Mouse (Mus musculus): Measurements from ENCODE around the gene Mcur1.

The Mcur1 gene

DNA sequence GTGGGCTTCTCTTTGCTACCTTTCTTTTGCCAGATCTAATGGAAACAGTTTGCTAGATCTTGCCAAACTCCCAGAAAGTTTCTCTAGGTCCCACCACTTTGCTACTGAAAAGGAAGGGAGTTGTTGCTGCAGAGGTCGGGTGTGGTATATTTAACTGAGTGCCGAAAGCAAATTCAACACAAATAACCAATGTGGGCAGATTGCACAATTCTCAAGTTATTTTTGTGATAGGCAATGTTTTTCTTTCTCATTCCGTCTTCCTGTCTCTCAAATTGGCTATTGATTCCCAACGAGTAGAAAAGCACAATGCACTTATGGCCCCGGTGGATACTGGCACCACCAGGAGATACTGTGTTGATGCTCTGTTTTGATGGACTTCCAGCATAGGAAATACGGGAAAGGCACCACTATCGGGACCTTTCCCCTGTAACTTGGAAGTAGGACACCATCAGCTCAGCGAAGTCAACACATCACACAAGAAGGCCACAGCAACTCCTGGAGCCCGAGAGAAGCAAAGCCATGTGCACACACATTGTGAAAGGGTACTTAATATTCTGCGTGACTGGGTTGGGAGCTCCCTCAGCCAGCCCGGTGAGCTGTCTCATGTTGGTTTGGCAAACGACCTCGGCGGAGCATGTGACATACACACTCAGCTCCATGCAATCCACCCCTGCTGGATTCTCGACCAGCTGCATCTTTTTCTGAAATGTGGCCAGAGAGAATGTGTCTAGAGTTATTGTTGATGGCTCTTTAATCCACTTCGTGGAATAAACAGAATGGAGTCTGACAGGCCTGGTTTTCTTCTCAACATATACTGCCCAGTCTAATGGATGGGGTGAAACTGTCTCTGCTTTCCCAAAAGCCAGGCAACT is 35.3 kb downstream of the Mcur1 start:
- no peak for DNase-seq

- no peak for DNase-seq
Observed at GRCm38 (mm10) chr13:43523906-43524480, 36.0 kb downstream of the Mcur1 start.

DNA sequence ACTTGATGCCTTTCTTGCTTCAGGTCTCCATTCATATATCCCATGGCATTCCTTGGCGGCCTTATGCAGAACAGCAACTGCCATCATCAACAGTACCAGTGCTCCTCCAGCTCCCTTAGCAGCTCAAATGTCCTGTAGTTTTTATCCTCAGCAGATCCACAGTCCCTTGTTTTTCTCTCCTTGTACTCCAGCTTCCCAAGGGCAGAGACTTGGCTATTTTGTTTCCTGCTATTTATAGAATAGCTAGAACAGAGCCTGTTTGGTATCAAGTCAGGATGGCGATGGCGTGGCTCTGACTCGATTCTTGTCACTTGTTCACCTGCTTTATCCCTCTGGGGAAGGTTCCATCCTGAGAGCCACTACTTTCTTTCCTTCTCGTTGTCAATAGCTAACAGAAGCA is 38.1 kb downstream of the Mcur1 start:
- DNase-seq = no peak

- no peak for DNase-seq
Observed at GRCm38 (mm10) chr13:43519251-43519650, 40.7 kb downstream of the Mcur1 start.

DNA sequence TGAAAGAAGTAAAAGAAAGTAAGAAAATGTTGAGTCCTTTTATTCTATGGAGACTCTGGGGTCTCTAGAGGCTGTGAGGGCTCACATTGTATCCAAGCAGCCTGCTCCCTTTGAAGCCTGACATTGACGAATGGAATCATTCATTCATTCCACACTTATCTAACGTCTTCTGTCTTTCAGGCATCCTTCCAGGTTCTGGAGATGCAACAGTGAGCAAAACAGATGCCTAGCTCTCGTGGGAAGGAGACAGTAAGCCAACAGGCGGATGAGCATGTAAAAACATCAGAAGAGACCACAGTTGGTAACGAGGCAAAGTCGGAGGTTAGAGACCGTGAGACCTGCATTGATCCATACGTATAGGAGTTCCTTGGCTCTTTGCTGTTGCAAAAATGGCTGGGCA is 42.6 kb downstream of the Mcur1 start:
- DNase-seq = no peak

GRCm38 (mm10) chr13:43516931-43517330 is 43.1 kb downstream of the Mcur1 start:
- no peak for DNase-seq

DNA sequence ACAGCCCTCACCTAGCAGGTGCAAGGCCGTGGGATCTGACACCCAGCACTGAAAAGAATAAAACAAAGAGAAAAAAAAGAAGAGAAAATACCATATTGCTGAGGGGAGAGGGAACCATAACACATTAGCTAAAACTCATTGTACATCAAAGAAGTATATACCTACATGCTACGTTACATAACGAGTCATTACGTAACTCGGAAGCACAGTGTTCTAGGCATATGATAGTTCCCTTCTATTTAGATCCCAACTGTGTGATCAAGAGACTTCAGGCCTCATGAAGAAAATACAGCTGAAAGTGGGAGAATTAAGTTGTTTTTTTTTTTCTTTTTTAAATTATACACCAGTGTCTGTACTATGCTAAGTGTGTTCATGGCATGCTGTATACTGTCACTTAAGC is 43.9 kb downstream of the Mcur1 start:
- DNase-seq = no peak

DNA sequence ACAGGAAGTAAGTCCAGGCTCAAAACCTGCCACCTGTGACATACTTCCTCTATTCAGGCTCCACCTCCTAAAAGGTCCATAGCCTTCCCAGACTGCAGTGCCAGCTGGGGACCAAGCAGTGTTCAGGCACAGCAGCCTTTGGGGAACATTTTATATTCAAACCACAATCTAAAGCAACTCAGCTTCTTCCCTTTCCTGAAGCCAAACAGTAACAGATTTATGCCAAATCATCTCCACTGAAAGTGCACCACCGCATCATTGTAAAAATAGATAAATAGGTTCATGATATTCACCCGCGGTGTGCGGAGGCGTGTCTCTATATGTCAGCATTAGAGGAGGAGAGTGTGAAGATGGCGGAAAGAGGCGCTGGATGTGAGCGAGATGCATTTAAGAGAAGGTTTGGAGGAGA is 45.0 kb downstream of the Mcur1 start:
- DNase-seq = no peak

GRCm38 (mm10) chr13:43512736-43513135 is 47.3 kb downstream of the Mcur1 start:
- no peak for DNase-seq

GRCm38 (mm10) chr13:43505798-43506197 is 54.2 kb downstream of the Mcur1 start:
- DNase-seq = no peak

- DNase-seq = no peak
Observed at GRCm38 (mm10) chr13:43503395-43503850, 56.6 kb downstream of the Mcur1 start.

GRCm38 (mm10) chr13:43501601-43502000 is 58.4 kb downstream of the Mcur1 start:
- DNase-seq = no peak

DNA sequence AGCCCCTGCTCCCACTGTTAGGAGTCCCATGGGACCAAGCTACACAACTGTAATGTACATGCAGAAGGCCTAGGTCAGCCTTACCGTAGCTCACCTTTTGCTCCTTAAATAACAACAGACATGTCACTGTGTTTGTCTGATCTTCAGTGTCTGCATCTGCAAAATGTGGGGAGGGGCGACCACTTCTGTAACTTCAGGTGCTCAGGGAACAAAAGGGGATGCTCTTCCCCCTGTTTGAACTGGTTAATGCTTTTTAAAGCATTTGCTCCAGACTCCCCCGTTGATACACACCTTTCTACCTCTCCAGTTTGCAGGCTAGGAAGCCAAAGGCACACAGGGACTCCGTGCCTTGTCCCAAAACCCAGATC is 59.5 kb downstream of the Mcur1 start:
- DNase-seq = no peak

GRCm38 (mm10) chr13:43499731-43500482 is 60.1 kb downstream of the Mcur1 start:
- DNase-seq = no peak

DNA sequence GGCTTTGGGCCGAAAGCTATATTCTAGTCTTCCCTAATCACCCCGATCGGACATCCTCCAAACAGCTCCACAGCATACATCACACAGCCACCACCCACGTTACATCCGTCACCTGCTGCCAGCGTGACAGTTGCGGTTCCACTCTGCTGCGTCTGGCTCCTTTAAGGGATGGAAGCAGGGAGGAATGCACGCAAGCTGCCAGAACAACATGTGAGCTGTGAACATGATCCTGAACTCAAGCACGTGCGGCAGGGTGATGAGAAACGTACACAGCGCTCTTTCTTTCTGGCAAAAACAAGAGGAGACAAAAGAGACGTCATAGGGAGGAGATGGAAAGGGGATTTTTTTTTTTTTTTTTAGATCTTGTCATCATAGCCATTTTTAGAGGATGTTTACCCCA is 61.1 kb downstream of the Mcur1 start:
- DNase-seq = no peak

GRCm38 (mm10) chr13:43497769-43498168 is 62.2 kb downstream of the Mcur1 start:
- no peak for DNase-seq

DNA sequence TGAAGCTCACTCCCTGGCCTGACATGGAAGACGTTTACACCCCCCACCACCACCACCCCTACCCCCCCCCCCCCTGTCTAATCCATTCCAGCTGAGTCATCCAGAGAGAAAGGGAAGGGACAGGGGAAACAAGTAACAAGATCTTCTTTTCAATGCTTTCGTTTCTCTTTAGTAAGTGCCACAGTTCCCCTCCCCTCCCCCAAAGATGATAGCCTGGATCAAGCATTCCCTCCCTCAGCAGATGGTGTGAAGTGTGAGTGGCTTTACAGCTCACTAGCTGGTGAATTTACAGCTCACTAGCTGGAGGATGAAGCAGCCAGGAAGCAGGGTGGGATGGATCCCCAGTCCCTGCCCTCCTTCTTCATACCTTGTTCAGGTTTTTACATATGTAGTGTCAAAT is 63.3 kb downstream of the Mcur1 start:
- no peak for DNase-seq

GRCm38 (mm10) chr13:43495645-43496044 is 64.3 kb downstream of the Mcur1 start:
- no peak for DNase-seq

DNA sequence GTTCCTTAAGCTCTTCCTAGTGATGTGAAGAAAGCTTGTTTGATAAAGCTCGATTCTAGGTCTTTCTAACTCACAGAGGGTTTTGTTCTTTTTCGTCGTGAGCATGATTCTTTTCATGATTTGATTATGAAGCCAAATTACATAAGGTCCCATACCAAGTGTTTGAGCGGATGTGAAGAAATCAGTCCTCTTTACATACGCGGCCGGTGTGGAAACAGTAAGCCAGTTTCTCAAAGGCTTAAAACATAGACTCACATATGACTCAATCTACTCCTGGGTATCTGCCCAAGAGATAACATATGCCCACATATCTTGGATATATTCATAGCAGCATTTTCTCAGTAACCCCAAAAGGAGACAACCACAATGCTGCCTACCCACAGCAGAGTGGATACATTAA is 66.3 kb downstream of the Mcur1 start:
- no peak for DNase-seq

GRCm38 (mm10) chr13:43493058-43493481 is 66.9 kb downstream of the Mcur1 start:
- DNase-seq = no peak

All from cerebellum, adult 9-10 months (tissue).